Mouse (Mus musculus): ENCODE results near the gene Ramac.

Ramac gene

DNA sequence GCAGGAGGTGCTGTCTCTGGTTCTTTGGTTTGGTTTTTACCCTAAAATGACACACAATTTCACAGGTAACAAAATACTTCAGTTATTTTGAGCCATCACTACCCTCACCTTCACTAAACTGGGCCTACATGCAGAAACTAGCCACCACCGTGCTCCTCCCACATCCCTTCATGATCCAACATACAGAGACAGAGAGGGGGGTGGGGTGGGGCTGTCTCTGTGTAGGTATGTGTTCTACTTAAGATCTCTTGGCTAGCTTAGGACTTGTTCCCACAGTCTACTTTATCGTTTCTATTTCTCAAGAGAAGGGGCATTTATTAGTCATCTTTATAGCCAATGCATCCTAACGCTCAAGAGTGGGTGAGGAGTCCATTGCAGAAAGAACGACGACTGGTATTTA, 25.8 kb downstream of the Ramac start:
- peak; percentile 61 to 67 for DNase-seq

DNA sequence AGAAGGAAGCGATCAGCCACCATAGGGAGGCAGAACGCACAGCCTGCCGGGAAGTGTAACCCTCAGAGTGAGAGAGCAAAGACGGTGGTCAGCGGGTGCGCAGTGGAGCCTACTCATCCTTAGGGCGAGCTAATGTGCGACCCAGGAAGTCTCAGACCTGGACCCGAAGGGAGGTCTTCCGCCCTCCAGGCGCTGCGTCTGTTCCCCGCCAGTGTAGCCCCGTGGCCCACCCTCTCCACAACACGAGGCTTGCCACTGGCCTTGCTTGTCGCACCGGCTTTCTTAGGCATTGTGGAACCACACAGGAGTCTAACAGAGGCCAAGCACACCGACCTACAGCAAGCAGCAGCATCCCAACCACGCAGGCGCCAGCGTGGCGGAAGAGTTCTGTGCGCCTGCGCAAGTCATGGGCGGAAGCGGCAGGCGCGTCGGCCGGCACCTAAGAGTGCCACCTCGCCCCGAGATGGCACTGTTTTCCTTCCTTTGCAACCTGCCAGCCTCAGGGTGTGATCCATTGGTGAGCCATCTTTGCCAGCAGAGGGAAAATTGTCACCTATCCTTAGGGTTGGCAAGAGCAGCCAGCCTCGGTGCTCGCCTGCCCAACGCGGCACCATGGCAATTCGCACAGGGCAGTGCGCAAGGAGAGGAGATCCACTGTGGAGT, 26.5 kb downstream of the Ramac start, which contains the start of gene 3110040N11Rik:
Gene 3110040N11Rik, minus strand, starts transcription at position 384 of the 663 bp plus-strand sequence.
- peak; percentile 91 to 94 for DNase-seq

DNA sequence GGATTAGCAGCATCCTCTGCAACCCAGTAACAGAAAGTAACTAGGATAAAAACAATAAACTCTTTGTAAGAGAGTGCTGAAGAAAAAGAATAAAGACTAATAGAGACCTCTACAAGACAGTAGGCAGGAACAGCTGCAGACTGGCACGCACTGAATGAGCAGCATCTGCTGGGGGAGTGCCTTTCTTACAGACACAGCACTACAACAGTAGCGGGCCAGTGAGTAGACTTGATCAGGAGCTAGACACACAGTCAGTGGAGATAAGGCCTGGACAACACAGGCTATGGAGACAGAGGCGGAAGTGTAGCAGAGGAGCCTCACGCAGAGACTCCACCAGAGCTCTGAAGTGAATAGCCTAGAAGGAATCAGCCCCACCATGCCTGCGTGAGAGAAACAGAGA, 43.3 kb downstream of the Ramac start:
- no peak for DNase-seq
